12 mouse cellular contexts compared by ENCODE assay signal in the genomic region with DNA sequence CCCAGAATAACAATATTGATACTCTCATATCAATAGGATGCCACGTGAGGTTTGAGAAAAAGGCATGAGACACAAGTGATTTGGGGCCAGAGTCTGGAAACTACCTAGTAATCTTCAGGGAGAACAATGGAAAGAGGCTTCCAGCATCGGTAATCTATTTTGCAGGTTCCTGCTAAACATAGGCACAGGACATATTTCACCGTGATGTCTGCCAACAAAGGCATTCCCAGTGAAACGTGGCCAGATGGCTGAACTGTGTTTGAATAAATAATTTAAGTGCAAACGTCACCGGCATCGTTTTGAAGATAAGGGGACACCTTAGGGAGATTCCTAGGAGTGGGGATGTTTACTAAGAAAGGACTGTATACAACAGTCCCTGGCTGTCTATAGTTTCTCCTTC. TPM values are rescaled to one million over a fixed set of nuclear protein-coding genes. Genes with fewer than 3 reads are reported as not detected.
DNase-seq lines count a peak whose midpoint lies in the region; ATAC-seq lines count a peak whose summit lies in the region.
"Had no signal": no experiment of that assay in that cellular context is flagged by ENCODE, and none has a peak within 500 bp of the region (broad histone marks: within the 10 kb centered on the region; RNA-seq: fewer than 3 reads in every experiment).

No protein-coding gene starts in this region.

- H3K4me2 ChIP-seq in midbrain, embryonic 14.5 days (ENCODE audit: low read length): no peak overlapping the region
- H3K4me2 ChIP-seq in midbrain, embryonic 11.5 days: no peak overlapping the region

- H3K36me3 ChIP-seq in midbrain, embryonic 14.5 days (ENCODE audit: control insufficient read depth, insufficient read depth, low read length): no peaks in the 10 kb centered on the region
- H3K36me3 ChIP-seq in midbrain, embryonic 11.5 days (ENCODE audit: control insufficient read depth, insufficient read depth, low read length): no peaks in the 10 kb centered on the region

- DNase-seq in heart, adult 18-20 months: peak; percentile 42 to 79
- DNase-seq in heart, postnatal 25 days (ENCODE audit: low spot score): no peak
- DNase-seq in midbrain, embryonic 14.5 days: peak; percentile 44
- DNase-seq in midbrain, embryonic 11.5 days (ENCODE audit: low spot score, missing footprints): no peak
- DNase-seq in cerebellum, postnatal 36 days: peak; percentile 40 to 64
- DNase-seq in heart, postnatal 4 days: peak; percentile 47
- no peak for DNase-seq in lung, postnatal 4 days
- DNase-seq: gastrocnemius, postnatal 25 days; lung, adult 2 months had no signal

- H3K9ac ChIP-seq in midbrain, embryonic 14.5 days (replicated peaks; ENCODE audit: low read length): no peak overlapping the region
- no peak overlapping the region for H3K9ac ChIP-seq in midbrain, embryonic 11.5 days (ENCODE audit: low read length)

- H3K27ac ChIP-seq in midbrain, embryonic 14.5 days (replicated peaks; ENCODE audit: low read depth, low read length): peak overlapping the region; percentile 37; the same call in 1 of the 2 replicates
- H3K27ac ChIP-seq in midbrain, embryonic 11.5 days (ENCODE audit: low read depth, low read length): no peak overlapping the region

- 46% methylated on average over 7 of the region's 7 CpGs for WGBS in midbrain, embryonic 14.5 days
- WGBS in midbrain, embryonic 11.5 days: 79% methylated on average over 7 of the region's 7 CpGs

- H3K4me3 ChIP-seq in midbrain, embryonic 14.5 days (replicated peaks; ENCODE audit: low read depth, low read length): no peak overlapping the region
- H3K4me3 ChIP-seq in midbrain, embryonic 11.5 days (ENCODE audit: low read depth, low read length): no peak overlapping the region

- H3K4me1 ChIP-seq in midbrain, embryonic 14.5 days (ENCODE audit: control insufficient read depth, insufficient read depth, low read length): no peaks in the 10 kb centered on the region; the same call in 1 of the 2 replicates
- no peaks in the 10 kb centered on the region for H3K4me1 ChIP-seq in midbrain, embryonic 11.5 days (ENCODE audit: control insufficient read depth, insufficient read depth, low read length)

- H3K27me3 ChIP-seq in midbrain, embryonic 14.5 days (ENCODE audit: control insufficient read depth, insufficient read depth, low read length): no peaks in the 10 kb centered on the region
- H3K27me3 ChIP-seq in midbrain, embryonic 11.5 days (ENCODE audit: control insufficient read depth, insufficient read depth, low read length): no peaks in the 10 kb centered on the region
- H3K27me3 ChIP-seq: CH12.LX had no signal

- ATAC-seq in midbrain, embryonic 14.5 days (ENCODE audit: low FRiP score, low TSS enrichment): no peak
- no peak for ATAC-seq in midbrain, embryonic 11.5 days (ENCODE audit: low FRiP score)
- ATAC-seq: intestine, embryonic 16.5 days; Patski had no signal

- no peaks in the 10 kb centered on the region for H3K9me3 ChIP-seq in midbrain, embryonic 14.5 days (ENCODE audit: control insufficient read depth, low read length)
- H3K9me3 ChIP-seq in midbrain, embryonic 11.5 days (ENCODE audit: control insufficient read depth, low read length): no peaks in the 10 kb centered on the region

- intact Hi-C loops in heart, postnatal 25 days (cut with DNase I): no loop called here

RNA-seq across cellular contexts. Expression of a gene that starts 22.4 kb away (rescaled TPM):
- total RNA-seq in heart, adult 18-20 months (2021): 10 to 100 TPM in 1 of 2 experiments, 1 to 10 TPM in 1; 5.2 to 11.0 TPM
- 1 to 10 TPM; 7.3 to 7.9 TPM for total RNA-seq in heart, postnatal 25 days (2021)
- polyA plus RNA-seq in midbrain, embryonic 14.5 days (2014; fragmentation: Nextera tagmentation; extraction: Ambion mirVana): 33.6 and 41.4 TPM in 2 replicates
- 11.4 and 11.7 TPM in 2 replicates for polyA plus RNA-seq in midbrain, embryonic 11.5 days (2014; fragmentation: Nextera tagmentation; extraction: Ambion mirVana)
- total RNA-seq in heart, postnatal 4 days (2021): 1 to 10 TPM; 8.4 to 9.6 TPM

Comparison
In these comparisons a context has a peak if more than half of its experiments do, and no peak if none do; other contexts are left out.
1. DNase-seq: peak in heart, adult 18-20 months (2 of 2), midbrain, embryonic 14.5 days (single experiment), cerebellum, postnatal 36 days (2 of 2) and heart, postnatal 4 days (single experiment); none in heart, postnatal 25 days (single experiment), midbrain, embryonic 11.5 days (single experiment) and lung, postnatal 4 days (0 of 2).